Mouse (Mus musculus): ENCODE measurements around the gene P4htm.

Gene P4htm

GRCm38 (mm10) chr9:108560227-108560841 is 37.1 kb downstream of the P4htm start, which contains the start of gene Impdh2:
TSS of gene Impdh2 (plus strand) at chr9:108560286.
- peak; percentile 80 to 91 for DNase-seq (ENCODE audit: low read depth in 1 of 2, low spot score in 2 of 2)

GRCm38 (mm10) chr9:108559169-108559568 is 38.3 kb downstream of the P4htm start:
- no peak for DNase-seq (ENCODE audit: low read depth in 1 of 2, low spot score in 2 of 2)

- DNase-seq (ENCODE audit: low read depth in 1 of 2, low spot score in 2 of 2) = no peak
These were observed 50.6 kb downstream of the P4htm start for GRCm38 (mm10) chr9:108546875-108547274.

GRCm38 (mm10) chr9:108545986-108546385 is 51.5 kb downstream of the P4htm start:
- no peak for DNase-seq (ENCODE audit: low read depth in 1 of 2, low spot score in 2 of 2)

- DNase-seq (ENCODE audit: low read depth in 1 of 2, low spot score in 2 of 2) = no peak
These were observed 56.6 kb downstream of the P4htm start for GRCm38 (mm10) chr9:108540846-108541245.

- no peak for DNase-seq (ENCODE audit: low read depth in 1 of 2, low spot score in 2 of 2)
These were observed 66.0 kb downstream of the P4htm start for GRCm38 (mm10) chr9:108531496-108531895.

- no peak for DNase-seq (ENCODE audit: low read depth in 1 of 2, low spot score in 2 of 2)
These were observed 66.5 kb downstream of the P4htm start for GRCm38 (mm10) chr9:108530954-108531353.

Measured in monocyte, adult 2 months (primary cell).